Comparison of ENCODE assay signal across 26 mouse cellular contexts in genomic region chr8:124201706-124202105, GRCm38 (mm10). TPM values are rescaled to one million over a fixed set of nuclear protein-coding genes. Genes with fewer than 3 reads are reported as not detected.
DNase-seq lines count a peak whose midpoint lies in the region; ATAC-seq and TF ChIP-seq lines count a peak whose summit lies in the region.
"Had no signal": no experiment of that assay in that cellular context is flagged by ENCODE, and none has a peak within 500 bp of the region (broad histone marks: within the 10 kb centered on the region; RNA-seq: fewer than 3 reads in every experiment).

No protein-coding gene starts in this region.

- DNase-seq in urinary bladder, postnatal 14 days (ENCODE audit: low spot score) = peak; percentile 23
- no peak for DNase-seq in urinary bladder, postnatal 4 days (ENCODE audit: low spot score in 2 of 2)
- DNase-seq in lung, adult 2 months = peak; percentile 20
- peak; percentile 75 for DNase-seq in lung, postnatal 36 days
- DNase-seq in cerebellum, postnatal 10 days = no peak
- no peak for DNase-seq in adrenal gland, adult 8-10 months
- no peak for DNase-seq in spleen, adult 12 weeks (ENCODE audit: low spot score)
- DNase-seq: adrenal gland, adult 2 months; B cell, adult 2 months; cerebellum, adult 11 months; cerebellum, postnatal 25 days; forebrain, postnatal 0 days; heart, postnatal 10 days; kidney, adult 9 months; kidney, postnatal 36 days; layer of hippocampus, adult 9-11 months; liver, embryonic 13.5 days; midbrain, embryonic 14.5 days had no signal

- no peaks in the 10 kb centered on the region for H3K36me3 ChIP-seq in kidney, embryonic 16.5 days (ENCODE audit: insufficient read depth, low read length)
- H3K36me3 ChIP-seq: forebrain, embryonic 10.5 days; limb, embryonic 10.5 days; liver, embryonic 13.5 days; neural tube, embryonic 15.5 days had no signal

- 53% methylated on average over 8 of the region's 8 CpGs for WGBS in lung, adult 2 months
- WGBS in kidney, embryonic 16.5 days = 83% methylated on average over 8 of the region's 8 CpGs

- no peak for TF ChIP-seq CTCF in lung, adult 2 months (IDR thresholded peaks at IDR 0.05; ENCODE audit: insufficient read depth, low read length)

- no peak overlapping the region for H3K4me2 ChIP-seq in kidney, embryonic 16.5 days (replicated peaks; ENCODE audit: low read depth, low read length)
- H3K4me2 ChIP-seq: heart, embryonic 11.5 days; hindbrain, embryonic 14.5 days; liver, embryonic 13.5 days; neural tube, embryonic 15.5 days had no signal

- H3K9ac ChIP-seq in kidney, embryonic 16.5 days (replicated peaks; ENCODE audit: low read length) = no peak overlapping the region
- H3K9ac ChIP-seq: forebrain, postnatal 0 days; hindbrain, embryonic 14.5 days; liver, embryonic 13.5 days; neural tube, embryonic 15.5 days had no signal

- H3K4me1 ChIP-seq in lung, adult 2 months (ENCODE audit: control insufficient read depth, insufficient read depth, low read length) = no peaks in the 10 kb centered on the region; the same call in 1 of the 2 replicates
- peaks cover 2% of the 10 kb centered on the region for H3K4me1 ChIP-seq in kidney, embryonic 16.5 days (ENCODE audit: insufficient read depth, low read length)
- H3K4me1 ChIP-seq: liver, embryonic 13.5 days had no signal

- H3K9me3 ChIP-seq in kidney, embryonic 16.5 days (ENCODE audit: low read length) = no peaks in the 10 kb centered on the region
- H3K9me3 ChIP-seq: forebrain, embryonic 10.5 days; limb, embryonic 10.5 days; liver, embryonic 13.5 days; neural tube, embryonic 15.5 days had no signal

- H3K4me3 ChIP-seq in lung, adult 2 months (replicated peaks; ENCODE audit: extremely low read depth, low read depth, low read length) = no peak overlapping the region
- H3K4me3 ChIP-seq in kidney, embryonic 16.5 days (ENCODE audit: low read length) = no peak overlapping the region
- H3K4me3 ChIP-seq: forebrain, embryonic 10.5 days; left cerebral cortex, adult 2 months; limb, embryonic 10.5 days; liver, embryonic 13.5 days; megakaryocyte, embryonic 14.5 days; neural tube, embryonic 15.5 days had no signal

- no peak overlapping the region for H3K27ac ChIP-seq in kidney, embryonic 16.5 days (ENCODE audit: low read length)
- H3K27ac ChIP-seq: forebrain, embryonic 10.5 days; hindbrain, embryonic 14.5 days; left cerebral cortex, adult 2 months; limb, embryonic 10.5 days; liver, embryonic 13.5 days; neural tube, embryonic 15.5 days had no signal

- no peak for ATAC-seq in kidney, embryonic 16.5 days (ENCODE audit: low FRiP score, low TSS enrichment)
- ATAC-seq: forebrain, postnatal 0 days had no signal

- TF ChIP-seq POLR2A in lung, adult 2 months (IDR thresholded peaks at IDR 0.05; ENCODE audit: borderline replicate concordance, extremely low read depth, low read depth, low read length) = no peak

- H3K27me3 ChIP-seq in kidney, embryonic 16.5 days (ENCODE audit: insufficient read depth, low read length) = no peaks in the 10 kb centered on the region
- H3K27me3 ChIP-seq: neural tube, embryonic 15.5 days had no signal

RNA-seq across cellular contexts. Expression of gene Galnt2, which starts 29.5 kb away (rescaled TPM):
- polyA plus RNA-seq in lung, adult 2 months (2012; rRNA removed) = 17.6 and 25.5 TPM in 2 replicates
- total RNA-seq in adrenal gland, adult 8-10 months (2022) = 10 to 100 TPM; 47.0 to 66.5 (median 54.4) TPM
- 47.0 and 47.1 TPM in 2 replicates for polyA plus RNA-seq in kidney, embryonic 16.5 days (2015; fragmentation: Nextera tagmentation; extraction: Ambion mirVana)

Comparison
In these comparisons a context has a peak if more than half of its experiments do, and no peak if none do; other contexts are left out.
1. DNase-seq: peak in urinary bladder, postnatal 14 days (single experiment), lung, adult 2 months (single experiment) and lung, postnatal 36 days (single experiment); none in urinary bladder, postnatal 4 days (0 of 2), cerebellum, postnatal 10 days (0 of 2), adrenal gland, adult 8-10 months (single experiment) and spleen, adult 12 weeks (single experiment).